Mouse (Mus musculus) ES-E14 (cell line): ENCODE results near the gene Rapgef3.

ENCODE experiments used
- CHD2 ChIP-seq: IDR thresholded peaks from 2 replicates; pipeline ENCODE4 v1.6.1; 2014; ENCODE audit warnings: mild to moderate bottlenecking, low read depth, low read length, inconsistent platforms
- HCFC1 ChIP-seq: IDR thresholded peaks from 2 replicates; pipeline ENCODE4 v1.6.1; 2012; ENCODE audit warnings: low read length, inconsistent platforms, borderline replicate concordance; ENCODE audit not compliant: insufficient read depth
- MAFK ChIP-seq: IDR thresholded peaks from 2 replicates; pipeline ENCODE4 v1.6.1; 2014; ENCODE audit warnings: mild to moderate bottlenecking, low read depth, low read length, inconsistent platforms; ENCODE audit not compliant: insufficient read depth
- ZC3H11A ChIP-seq: IDR thresholded peaks from 2 replicates; pipeline ENCODE4 v1.6.1; 2012; ENCODE audit warnings: low read depth, mild to moderate bottlenecking, inconsistent platforms, low read length, borderline replicate concordance
- ZNF384 ChIP-seq: IDR thresholded peaks from 2 replicates; pipeline ENCODE4 v1.6.1; 2012; ENCODE audit warnings: low read depth, low read length, inconsistent platforms

DNA sequence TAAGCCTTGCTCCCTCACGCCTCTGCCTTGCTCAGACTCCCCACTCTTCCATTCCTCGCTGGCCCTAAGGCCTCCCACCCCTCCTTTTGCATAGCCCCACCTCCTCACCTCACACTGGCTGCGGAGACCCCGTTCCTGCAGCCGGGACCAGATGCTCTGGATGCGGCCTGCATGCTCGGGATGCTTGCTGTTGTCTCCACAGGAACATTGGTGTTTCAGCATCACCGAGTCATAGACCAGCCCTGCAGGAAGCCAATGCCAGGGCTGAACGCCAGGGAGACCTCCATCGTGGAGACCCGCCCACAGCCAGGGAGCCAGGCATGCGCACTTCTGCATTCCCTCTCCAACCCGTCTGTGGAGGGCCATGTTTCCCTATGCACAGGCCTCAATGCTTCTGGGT is 34.8 kb upstream of the Rapgef3 start:
- no peak for TF ChIP-seq CHD2
- TF ChIP-seq ZC3H11A: no peak
- no peak for TF ChIP-seq MAFK
- TF ChIP-seq ZNF384: no peak
- no peak for TF ChIP-seq HCFC1
